Mouse (Mus musculus): ENCODE measurements around the gene Cox15. TPM values are rescaled to one million over a fixed set of nuclear protein-coding genes. Genes with fewer than 3 reads are reported as not detected.

The Cox15 gene
- polyA plus RNA-seq (2012; rRNA removed), result 13.0 and 15.8 TPM in 2 replicates

- peak; percentile 85 for DNase-seq (ENCODE audit: low read depth, low spot score)
- under 1% methylated on average over 62 of the region's 62 CpGs for WGBS
Measured at GRCm38 (mm10) chr19:43752489-43753225, at the start of gene Cox15, which contains the start of gene Cutc. TSS of gene Cox15 (minus strand) at chr19:43753000. TSS of gene Cutc (plus strand) at chr19:43752996.

DNA sequence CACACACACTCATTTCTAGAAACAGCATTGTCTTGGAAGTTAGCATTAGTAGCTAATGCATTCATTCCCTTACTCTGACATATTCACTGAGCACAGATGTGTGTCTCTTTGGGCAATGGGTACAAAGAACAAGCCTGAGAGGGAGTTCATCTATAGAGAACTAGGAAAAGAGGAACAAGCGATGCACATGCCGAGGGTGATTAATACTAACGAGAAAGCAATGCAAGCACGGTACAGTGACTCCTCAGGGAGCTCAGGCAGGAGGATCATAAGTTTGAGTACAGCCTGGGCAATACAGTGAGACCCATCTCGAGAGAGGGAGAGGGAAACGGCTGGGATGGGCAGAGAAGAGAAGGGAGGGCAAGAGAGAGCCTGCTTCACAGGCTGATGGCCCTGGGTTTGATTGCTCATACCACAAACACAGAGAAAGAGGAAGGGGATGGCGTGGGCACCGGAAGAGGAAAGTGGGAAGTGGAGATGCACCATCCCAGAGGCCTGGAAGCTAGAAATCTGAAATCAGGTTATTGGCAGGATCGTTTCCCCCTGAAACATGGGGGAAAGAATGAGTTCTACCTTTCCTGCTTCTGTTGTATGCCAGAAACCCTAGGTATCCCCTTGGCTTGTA lies 48.7 kb upstream of the Cox15 start:
- 72% methylated on average over 9 of the region's 9 CpGs for WGBS
- DNase-seq (ENCODE audit: low read depth, low spot score), result no peak

DNA sequence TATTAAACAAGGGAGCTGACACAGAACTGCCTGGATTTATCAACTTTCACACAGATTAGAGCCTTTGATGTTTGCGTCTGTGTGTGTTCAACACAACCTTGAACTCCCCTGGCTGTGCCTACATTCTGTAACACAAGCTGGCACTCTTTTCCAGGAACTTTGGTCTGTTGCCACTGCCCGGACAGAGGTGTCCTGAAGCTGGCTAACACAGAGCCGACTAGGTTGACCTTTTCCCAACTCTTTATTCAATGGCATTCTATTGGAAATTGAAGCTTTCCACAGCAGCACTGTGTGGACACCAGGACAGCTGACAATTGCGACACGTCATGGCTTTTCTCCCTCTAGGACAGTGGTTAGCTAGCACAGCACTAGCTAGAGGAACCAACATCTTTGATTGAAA lies 44.4 kb upstream of the Cox15 start:
- DNase-seq (ENCODE audit: low read depth, low spot score), result no peak

GRCm38 (mm10) chr19:43795511-43795910 lies 42.7 kb upstream of the Cox15 start:
- 74% methylated on average over 8 of the region's 8 CpGs for WGBS
- DNase-seq (ENCODE audit: low read depth, low spot score), result no peak

More for the DNA sequence above, 44.4 kb upstream of the Cox15 start:
- 44% methylated on average over 5 of the region's 5 CpGs for WGBS

- 92% methylated on average over 1 of the region's 1 CpGs for WGBS
- DNase-seq (ENCODE audit: low read depth, low spot score), result no peak
Measured at GRCm38 (mm10) chr19:43793951-43794350, 41.2 kb upstream of the Cox15 start.

DNA sequence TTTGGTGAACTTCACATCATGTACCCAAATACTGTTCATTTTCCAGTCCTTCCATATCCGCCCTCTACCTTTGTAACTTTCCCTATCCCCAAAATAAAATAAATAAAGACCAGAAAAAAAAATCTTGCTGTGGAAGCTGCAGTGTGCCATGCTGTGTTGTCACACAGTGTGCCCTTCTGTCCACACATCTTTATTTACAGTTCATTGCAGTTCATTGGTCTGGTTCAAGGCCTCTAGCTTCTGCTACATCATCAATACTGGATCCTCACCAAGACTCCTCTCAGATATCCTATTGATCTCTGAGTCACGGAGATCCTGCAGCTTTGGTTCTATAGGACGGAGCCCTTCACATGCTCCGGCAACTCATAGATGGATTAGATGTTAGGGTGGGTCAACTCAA lies 39.7 kb upstream of the Cox15 start:
- WGBS, result 92% methylated on average over 4 of the region's 4 CpGs
- DNase-seq (ENCODE audit: low read depth, low spot score), result no peak

DNA sequence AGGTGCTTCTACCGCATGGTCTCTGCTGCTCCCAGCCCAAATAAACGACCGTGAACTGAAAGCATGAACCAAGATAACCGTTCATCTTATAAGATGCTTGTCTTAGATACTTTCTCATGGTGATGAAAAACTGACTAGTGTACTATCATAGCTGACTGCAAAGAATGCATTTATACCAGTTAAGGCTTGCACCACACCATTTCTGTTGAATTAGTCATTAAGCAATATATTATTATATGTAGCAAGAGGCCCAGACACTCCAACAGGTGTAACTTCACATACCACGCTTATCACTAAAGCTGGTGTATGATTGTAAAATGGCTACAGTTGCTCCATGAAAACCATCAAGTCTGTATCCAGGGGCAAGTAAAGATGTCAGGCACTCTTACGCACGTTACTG lies 37.0 kb upstream of the Cox15 start:
- 68% methylated on average over 7 of the region's 7 CpGs for WGBS
- no peak for DNase-seq (ENCODE audit: low read depth, low spot score)

GRCm38 (mm10) chr19:43786249-43787026 lies 33.6 kb upstream of the Cox15 start:
- DNase-seq (ENCODE audit: low read depth, low spot score), result no peak
- 59% methylated on average over 13 of the region's 13 CpGs for WGBS

- DNase-seq (ENCODE audit: low read depth, low spot score), result no peak
- 59% methylated on average over 8 of the region's 8 CpGs for WGBS
Measured at GRCm38 (mm10) chr19:43784761-43785160, 32.0 kb upstream of the Cox15 start.

GRCm38 (mm10) chr19:43781980-43782379 lies 29.2 kb upstream of the Cox15 start, which contains the start of gene Abcc2:
TSS of gene Abcc2 (plus strand) at chr19:43782192.
- no peak for DNase-seq (ENCODE audit: low read depth, low spot score)
- 40% methylated on average over 3 of the region's 3 CpGs for WGBS

- DNase-seq (ENCODE audit: low read depth, low spot score), result no peak
- WGBS, result 51% methylated on average over 5 of the region's 5 CpGs
Measured at GRCm38 (mm10) chr19:43780391-43780790, 27.6 kb upstream of the Cox15 start.

DNA sequence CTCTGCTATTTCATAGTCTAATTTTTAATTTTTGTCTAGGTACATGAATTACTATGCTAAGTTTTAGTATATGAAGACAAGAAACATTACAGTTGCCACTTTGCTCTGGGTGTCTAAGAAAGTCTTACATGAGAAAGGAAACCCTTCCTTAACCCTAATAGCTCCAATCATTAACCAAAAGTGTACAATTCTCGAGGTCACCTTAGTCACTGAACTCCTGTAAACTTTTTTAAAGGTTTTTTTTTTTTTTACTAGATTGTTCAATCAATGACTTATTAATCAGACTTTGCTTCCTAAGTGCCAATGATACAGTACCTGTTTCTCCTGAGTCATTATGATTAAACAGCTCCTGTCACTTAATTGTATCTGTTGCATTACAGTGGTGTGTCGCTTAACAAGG lies 24.5 kb upstream of the Cox15 start:
- WGBS, result 44% methylated on average over 2 of the region's 2 CpGs
- no peak for DNase-seq (ENCODE audit: low read depth, low spot score)

DNA sequence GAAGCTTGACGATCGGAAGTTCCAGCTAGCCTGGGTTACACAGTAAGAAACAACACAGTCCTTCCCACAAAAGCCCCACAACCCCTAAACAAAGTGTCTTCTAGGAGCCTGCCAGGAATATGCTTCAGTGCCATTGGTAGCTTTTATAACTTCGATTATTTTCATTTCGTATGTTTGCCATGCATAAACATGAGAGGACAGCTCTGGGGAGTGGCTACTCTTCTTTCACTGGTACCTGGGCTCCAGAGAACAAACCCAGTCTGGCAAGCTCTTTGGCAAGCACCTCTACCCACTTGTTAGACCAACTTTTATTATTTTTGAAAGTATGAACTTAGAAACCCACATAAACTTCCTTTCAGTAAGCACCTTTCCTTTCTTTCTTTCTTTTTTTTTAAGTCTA lies 23.8 kb upstream of the Cox15 start:
- no peak for DNase-seq (ENCODE audit: low read depth, low spot score)
- WGBS, result 26% methylated on average over 4 of the region's 4 CpGs

DNA sequence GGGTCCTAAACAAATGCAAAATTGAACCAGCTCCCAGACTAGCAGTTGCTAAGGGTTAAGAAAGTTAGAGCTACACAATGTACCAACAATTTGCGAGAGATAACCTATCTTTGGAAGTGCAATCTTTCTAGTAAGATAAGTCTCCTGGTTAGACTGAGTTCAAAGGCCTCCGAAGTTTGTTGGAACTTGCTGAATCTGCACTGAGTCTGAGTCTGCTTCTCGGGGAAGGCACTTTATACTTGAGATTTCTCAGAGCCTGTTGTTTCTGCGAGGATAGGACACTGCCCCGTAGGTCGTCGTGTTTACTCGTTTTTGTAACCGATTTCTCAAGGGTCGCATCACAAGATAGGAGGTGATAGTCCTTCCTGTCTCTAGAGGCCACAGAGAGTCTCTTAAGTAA lies 22.6 kb upstream of the Cox15 start:
- 60% methylated on average over 10 of the region's 10 CpGs for WGBS
- no peak for DNase-seq (ENCODE audit: low read depth, low spot score)

DNA sequence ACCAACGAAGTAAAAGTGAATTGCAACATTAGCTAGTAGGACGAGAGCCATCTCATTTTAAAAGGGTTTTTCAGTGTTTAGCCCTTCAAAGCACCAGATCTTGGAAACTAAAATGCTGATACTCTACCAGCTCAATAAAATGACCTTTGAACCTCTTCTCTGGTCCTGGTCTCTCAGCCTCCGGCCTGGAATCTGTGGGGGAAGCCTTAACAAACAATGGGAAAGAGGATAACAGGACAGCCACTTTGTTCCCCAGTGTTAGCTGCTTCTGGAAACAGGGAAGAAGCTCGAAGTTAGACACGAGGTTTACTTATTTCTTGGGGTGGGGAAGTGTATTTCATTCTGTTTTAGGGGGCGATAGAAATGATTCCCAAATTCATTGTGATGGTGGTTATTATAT lies 19.5 kb upstream of the Cox15 start:
- WGBS, result 81% methylated on average over 6 of the region's 6 CpGs
- DNase-seq (ENCODE audit: low read depth, low spot score), result no peak

GRCm38 (mm10) chr19:43771499-43771969 lies 18.7 kb upstream of the Cox15 start:
- 83% methylated on average over 5 of the region's 5 CpGs for WGBS
- no peak for DNase-seq (ENCODE audit: low read depth, low spot score)

GRCm38 (mm10) chr19:43770584-43770983 lies 17.8 kb upstream of the Cox15 start:
- WGBS, result 33% methylated on average over 4 of the region's 4 CpGs
- DNase-seq (ENCODE audit: low read depth, low spot score), result no peak

GRCm38 (mm10) chr19:43769366-43769960 lies 16.7 kb upstream of the Cox15 start:
- 46% methylated on average over 5 of the region's 5 CpGs for WGBS
- DNase-seq (ENCODE audit: low read depth, low spot score), result no peak

- WGBS, result 39% methylated on average over 9 of the region's 9 CpGs
- DNase-seq (ENCODE audit: low read depth, low spot score), result no peak
Measured at GRCm38 (mm10) chr19:43767549-43768322, 14.9 kb upstream of the Cox15 start.
